9 mouse cellular contexts compared by ENCODE assay signal in the genomic region with DNA sequence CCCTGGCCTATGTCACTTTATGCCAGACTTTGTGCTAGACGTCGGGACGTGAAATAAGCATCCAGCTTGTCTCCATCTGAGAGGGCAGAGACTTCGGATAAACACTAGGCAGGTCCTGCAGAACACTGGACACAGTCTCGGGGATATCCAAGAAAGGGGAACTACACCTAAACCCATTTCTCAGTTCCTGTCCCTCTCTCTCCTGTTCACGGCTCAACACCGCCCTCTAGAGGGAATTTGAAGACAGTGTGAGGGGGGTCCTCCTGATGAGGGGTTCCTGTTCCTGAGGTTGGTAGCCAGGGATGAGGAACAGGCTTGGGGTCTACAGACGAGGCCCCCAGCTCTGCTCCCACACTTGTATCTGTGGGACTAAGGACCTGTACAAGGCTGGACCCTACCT. TPM values are rescaled to one million over a fixed set of nuclear protein-coding genes. Genes with fewer than 3 reads are reported as not detected.
DNase-seq lines count a peak whose midpoint lies in the region; ATAC-seq and TF ChIP-seq lines count a peak whose summit lies in the region.
"Had no signal": no experiment of that assay in that cellular context is flagged by ENCODE, and none has a peak within 500 bp of the region (broad histone marks: within the 10 kb centered on the region; RNA-seq: fewer than 3 reads in every experiment).

No protein-coding gene starts in this region.

- no peak overlapping the region for H3K27ac ChIP-seq in cerebellum, adult 2 months (ENCODE audit: insufficient read depth, low read length)
- no peak overlapping the region for H3K27ac ChIP-seq in midbrain, embryonic 11.5 days (ENCODE audit: low read depth, low read length)
- H3K27ac ChIP-seq in midbrain, embryonic 13.5 days, result no peak overlapping the region
- H3K27ac ChIP-seq in embryonic facial prominence, embryonic 14.5 days (replicated peaks; ENCODE audit: low read depth, low read length), result no peak overlapping the region
- no peak overlapping the region for H3K27ac ChIP-seq in limb, embryonic 11.5 days (replicated peaks; ENCODE audit: low read depth, low read length)
- no peak overlapping the region for H3K27ac ChIP-seq in neural tube, embryonic 11.5 days (ENCODE audit: low read depth, low read length)
- H3K27ac ChIP-seq: limb, embryonic 12.5 days had no signal

- TF ChIP-seq CTCF in cerebellum, adult 2 months (IDR thresholded peaks at IDR 0.05; ENCODE audit: borderline replicate concordance, insufficient read depth, low read depth, low read length), result peak; percentile 70; the same call in 1 of the 2 replicates

- peak in 1 of 2 experiments; percentile 36 for DNase-seq in cerebellum, adult 2 months
- DNase-seq in cerebellum, postnatal 36 days, result no peak
- peak; percentile 93 for DNase-seq in midbrain, embryonic 11.5 days (ENCODE audit: low spot score, missing footprints)
- peak; percentile 56 for DNase-seq in embryonic facial prominence, embryonic 14.5 days (ENCODE audit: low spot score)
- peak; percentile 74 for DNase-seq in limb, embryonic 11.5 days (ENCODE audit: low spot score)
- peak; percentile 72 for DNase-seq in neural tube, embryonic 11.5 days (ENCODE audit: low spot score)
- peak; percentile 53 for DNase-seq in yolk sac, embryonic 10.5 days (ENCODE audit: low spot score)

- no peak overlapping the region for H3K9ac ChIP-seq in midbrain, embryonic 11.5 days (ENCODE audit: low read length)
- H3K9ac ChIP-seq in midbrain, embryonic 13.5 days (replicated peaks), result no peak overlapping the region
- H3K9ac ChIP-seq in embryonic facial prominence, embryonic 14.5 days (ENCODE audit: low read depth, low read length), result no peak overlapping the region
- no peak overlapping the region for H3K9ac ChIP-seq in limb, embryonic 11.5 days (ENCODE audit: low read length)
- no peak overlapping the region for H3K9ac ChIP-seq in neural tube, embryonic 11.5 days (ENCODE audit: low read length)
- H3K9ac ChIP-seq: limb, embryonic 12.5 days had no signal

- WGBS in cerebellum, adult 2 months, result 8% methylated on average over 8 of the region's 8 CpGs
- 5% methylated on average over 8 of the region's 8 CpGs for WGBS in midbrain, embryonic 11.5 days
- 2% methylated on average over 8 of the region's 8 CpGs for WGBS in midbrain, embryonic 13.5 days
- WGBS in embryonic facial prominence, embryonic 14.5 days, result 5% methylated on average over 8 of the region's 8 CpGs
- WGBS in limb, embryonic 11.5 days, result 5% methylated on average over 8 of the region's 8 CpGs
- WGBS in neural tube, embryonic 11.5 days, result 5% methylated on average over 8 of the region's 8 CpGs

- ATAC-seq in midbrain, embryonic 11.5 days (ENCODE audit: low FRiP score), result no peak
- no peak for ATAC-seq in midbrain, embryonic 13.5 days
- no peak for ATAC-seq in embryonic facial prominence, embryonic 14.5 days (ENCODE audit: low read depth)
- ATAC-seq in limb, embryonic 11.5 days (ENCODE audit: insufficient number of reproducible peaks, low FRiP score, low TSS enrichment, low read depth), result no peak
- ATAC-seq in neural tube, embryonic 11.5 days (ENCODE audit: insufficient read depth, low FRiP score, low TSS enrichment), result no peak

- H3K36me3 ChIP-seq in midbrain, embryonic 11.5 days (ENCODE audit: control insufficient read depth, insufficient read depth, low read length), result no peaks in the 10 kb centered on the region
- H3K36me3 ChIP-seq in midbrain, embryonic 13.5 days, result no peaks in the 10 kb centered on the region
- H3K36me3 ChIP-seq in embryonic facial prominence, embryonic 14.5 days (ENCODE audit: control insufficient read depth, insufficient read depth, low read length), result no peaks in the 10 kb centered on the region
- no peaks in the 10 kb centered on the region for H3K36me3 ChIP-seq in limb, embryonic 11.5 days (ENCODE audit: control insufficient read depth, insufficient read depth, low read length)
- no peaks in the 10 kb centered on the region for H3K36me3 ChIP-seq in neural tube, embryonic 11.5 days (ENCODE audit: control insufficient read depth, insufficient read depth, low read length)
- H3K36me3 ChIP-seq: limb, embryonic 12.5 days had no signal

- H3K4me1 ChIP-seq in cerebellum, adult 2 months (ENCODE audit: control insufficient read depth, insufficient read depth, low read length), result no peaks in the 10 kb centered on the region; the same call in 1 of the 2 replicates
- peaks cover 13% of the 10 kb centered on the region for H3K4me1 ChIP-seq in midbrain, embryonic 11.5 days (ENCODE audit: control insufficient read depth, insufficient read depth, low read length)
- peaks cover 20% of the 10 kb centered on the region for H3K4me1 ChIP-seq in midbrain, embryonic 13.5 days (replicated peaks)
- H3K4me1 ChIP-seq in embryonic facial prominence, embryonic 14.5 days (ENCODE audit: control insufficient read depth, insufficient read depth, low read length), result peaks cover 13% of the 10 kb centered on the region
- H3K4me1 ChIP-seq in limb, embryonic 11.5 days (ENCODE audit: control insufficient read depth, insufficient read depth, low read length), result peaks cover 14% of the 10 kb centered on the region
- H3K4me1 ChIP-seq in neural tube, embryonic 11.5 days (ENCODE audit: control insufficient read depth, insufficient read depth, low read length), result peaks cover 14% of the 10 kb centered on the region

- no peaks in the 10 kb centered on the region for H3K9me3 ChIP-seq in midbrain, embryonic 11.5 days (ENCODE audit: control insufficient read depth, low read length)
- no peaks in the 10 kb centered on the region for H3K9me3 ChIP-seq in midbrain, embryonic 13.5 days
- no peaks in the 10 kb centered on the region for H3K9me3 ChIP-seq in embryonic facial prominence, embryonic 14.5 days (ENCODE audit: control insufficient read depth, low read length)
- H3K9me3 ChIP-seq in limb, embryonic 11.5 days (ENCODE audit: control insufficient read depth, low read length), result no peaks in the 10 kb centered on the region
- no peaks in the 10 kb centered on the region for H3K9me3 ChIP-seq in neural tube, embryonic 11.5 days (ENCODE audit: control insufficient read depth, low read length)
- H3K9me3 ChIP-seq: limb, embryonic 12.5 days had no signal

- H3K4me3 ChIP-seq in cerebellum, adult 2 months (replicated peaks; ENCODE audit: insufficient read depth, low read depth, low read length), result no peak overlapping the region
- H3K4me3 ChIP-seq in midbrain, embryonic 11.5 days (ENCODE audit: low read depth, low read length), result no peak overlapping the region
- H3K4me3 ChIP-seq in midbrain, embryonic 13.5 days (replicated peaks), result no peak overlapping the region
- no peak overlapping the region for H3K4me3 ChIP-seq in embryonic facial prominence, embryonic 14.5 days (ENCODE audit: low read depth, low read length)
- H3K4me3 ChIP-seq in limb, embryonic 11.5 days (ENCODE audit: low read depth, low read length), result no peak overlapping the region
- no peak overlapping the region for H3K4me3 ChIP-seq in neural tube, embryonic 11.5 days (ENCODE audit: low read depth, low read length)
- H3K4me3 ChIP-seq: limb, embryonic 12.5 days had no signal

- H3K27me3 ChIP-seq in cerebellum, adult 2 months (ENCODE audit: control insufficient read depth, insufficient read depth, low read length), result no peaks in the 10 kb centered on the region
- H3K27me3 ChIP-seq in midbrain, embryonic 11.5 days (ENCODE audit: control insufficient read depth, insufficient read depth, low read length), result peaks cover 12% of the 10 kb centered on the region
- peaks cover 13% of the 10 kb centered on the region for H3K27me3 ChIP-seq in midbrain, embryonic 13.5 days
- no peaks in the 10 kb centered on the region; the same call in 1 of the 2 replicates for H3K27me3 ChIP-seq in embryonic facial prominence, embryonic 14.5 days (replicated peaks; ENCODE audit: control insufficient read depth, insufficient read depth, low read length)
- H3K27me3 ChIP-seq in limb, embryonic 11.5 days (ENCODE audit: control insufficient read depth, insufficient read depth, low read length), result 0 out of 2 replicates have a peak, but pooled peaks cover 2% of the 10 kb centered on the region
- 0 out of 2 replicates have a peak, but pooled peaks cover 5% of the 10 kb centered on the region for H3K27me3 ChIP-seq in neural tube, embryonic 11.5 days (ENCODE audit: control insufficient read depth, insufficient read depth, low read length)

- TF ChIP-seq POLR2A in cerebellum, adult 2 months (IDR thresholded peaks at IDR 0.05; ENCODE audit: borderline replicate concordance, insufficient read depth, low read length), result no peak

- H3K4me2 ChIP-seq in midbrain, embryonic 11.5 days, result no peak overlapping the region
- no peak overlapping the region for H3K4me2 ChIP-seq in midbrain, embryonic 13.5 days (replicated peaks)
- no peak overlapping the region for H3K4me2 ChIP-seq in embryonic facial prominence, embryonic 14.5 days (ENCODE audit: low read depth, low read length)
- H3K4me2 ChIP-seq in limb, embryonic 11.5 days (ENCODE audit: low read depth, severe bottlenecking), result no peak overlapping the region
- no peak overlapping the region for H3K4me2 ChIP-seq in neural tube, embryonic 11.5 days (ENCODE audit: low read depth)
- H3K4me2 ChIP-seq: limb, embryonic 12.5 days had no signal

RNA-seq across cellular contexts. Expression of a gene that starts 2.2 kb away (rescaled TPM):
- polyA plus RNA-seq in cerebellum, adult 2 months (2012; rRNA removed), result 42.6 and 50.0 TPM in 2 replicates
- 82.5 and 85.0 TPM in 2 replicates for polyA plus RNA-seq in midbrain, embryonic 11.5 days (2014; fragmentation: Nextera tagmentation; extraction: Ambion mirVana)
- polyA plus RNA-seq in midbrain, embryonic 13.5 days (2015; fragmentation: Nextera tagmentation; extraction: Ambion mirVana), result 253 and 274 TPM in 2 replicates
- polyA plus RNA-seq in embryonic facial prominence, embryonic 14.5 days (2014; fragmentation: Nextera tagmentation; extraction: Ambion mirVana), result 29.2 and 32.1 TPM in 2 replicates
- 53.4 and 53.6 TPM in 2 replicates for polyA plus RNA-seq in limb, embryonic 11.5 days (2014; fragmentation: Nextera tagmentation; extraction: Ambion mirVana)
- polyA plus RNA-seq in neural tube, embryonic 11.5 days (2014; fragmentation: Nextera tagmentation; extraction: Ambion mirVana), result 72.8 and 78.4 TPM in 2 replicates

RNA-seq across cellular contexts. Expression of a gene that starts 6.4 kb away (rescaled TPM):
- polyA plus RNA-seq in cerebellum, adult 2 months (2012; rRNA removed), result not detected in 2 replicates
- polyA plus RNA-seq in midbrain, embryonic 11.5 days (2014; fragmentation: Nextera tagmentation; extraction: Ambion mirVana), result not detected in 2 replicates
- not detected in 2 replicates for polyA plus RNA-seq in midbrain, embryonic 13.5 days (2015; fragmentation: Nextera tagmentation; extraction: Ambion mirVana)
- polyA plus RNA-seq in embryonic facial prominence, embryonic 14.5 days (2014; fragmentation: Nextera tagmentation; extraction: Ambion mirVana), result not detected in 2 replicates
- polyA plus RNA-seq in limb, embryonic 11.5 days (2014; fragmentation: Nextera tagmentation; extraction: Ambion mirVana), result not detected in 2 replicates
- polyA plus RNA-seq in neural tube, embryonic 11.5 days (2014; fragmentation: Nextera tagmentation; extraction: Ambion mirVana), result not detected in 2 replicates
- polyA plus RNA-seq: limb, embryonic 12.5 days had no signal

RNA-seq across cellular contexts. Expression of a gene that starts 36.7 kb away (rescaled TPM):
- polyA plus RNA-seq in cerebellum, adult 2 months (2012; rRNA removed), result 19.0 and 19.4 TPM in 2 replicates
- 19.0 and 23.1 TPM in 2 replicates for polyA plus RNA-seq in midbrain, embryonic 11.5 days (2014; fragmentation: Nextera tagmentation; extraction: Ambion mirVana)
- 25.1 and 26.2 TPM in 2 replicates for polyA plus RNA-seq in midbrain, embryonic 13.5 days (2015; fragmentation: Nextera tagmentation; extraction: Ambion mirVana)
- polyA plus RNA-seq in embryonic facial prominence, embryonic 14.5 days (2014; fragmentation: Nextera tagmentation; extraction: Ambion mirVana), result 11.4 and 14.1 TPM in 2 replicates
- polyA plus RNA-seq in limb, embryonic 11.5 days (2014; fragmentation: Nextera tagmentation; extraction: Ambion mirVana), result 17.2 and 17.5 TPM in 2 replicates
- 18.0 and 24.1 TPM in 2 replicates for polyA plus RNA-seq in neural tube, embryonic 11.5 days (2014; fragmentation: Nextera tagmentation; extraction: Ambion mirVana)

RNA-seq across cellular contexts. Expression of a gene that starts 36.7 kb away (rescaled TPM):
- polyA plus RNA-seq in cerebellum, adult 2 months (2012; rRNA removed), result 39.2 and 39.6 TPM in 2 replicates
- polyA plus RNA-seq in midbrain, embryonic 11.5 days (2014; fragmentation: Nextera tagmentation; extraction: Ambion mirVana), result 36.3 and 38.0 TPM in 2 replicates
- polyA plus RNA-seq in midbrain, embryonic 13.5 days (2015; fragmentation: Nextera tagmentation; extraction: Ambion mirVana), result 54.0 and 55.0 TPM in 2 replicates
- 42.4 and 47.5 TPM in 2 replicates for polyA plus RNA-seq in embryonic facial prominence, embryonic 14.5 days (2014; fragmentation: Nextera tagmentation; extraction: Ambion mirVana)
- 43.7 and 48.5 TPM in 2 replicates for polyA plus RNA-seq in limb, embryonic 11.5 days (2014; fragmentation: Nextera tagmentation; extraction: Ambion mirVana)
- polyA plus RNA-seq in neural tube, embryonic 11.5 days (2014; fragmentation: Nextera tagmentation; extraction: Ambion mirVana), result 40.2 and 40.6 TPM in 2 replicates

Comparison
In these comparisons a context has a peak if more than half of its experiments do, and no peak if none do; other contexts are left out.
1. DNase-seq: peak in midbrain, embryonic 11.5 days (single experiment), embryonic facial prominence, embryonic 14.5 days (single experiment), limb, embryonic 11.5 days (single experiment), neural tube, embryonic 11.5 days (single experiment) and yolk sac, embryonic 10.5 days (single experiment); none in cerebellum, postnatal 36 days (0 of 2).